Mouse (Mus musculus): Measurements from ENCODE around the gene Actr1a. TPM values are rescaled to one million over a fixed set of nuclear protein-coding genes. Genes with fewer than 3 reads are reported as not detected.

Gene Actr1a
- total RNA-seq, 2 experiments from 2014 or later: 49.3 to 53.1 TPM

- DNase-seq: no peak
Observed at GRCm38 (mm10) chr19:46399886-46400285, 4.3 kb upstream of the Actr1a start.

- DNase-seq: no peak
Observed at GRCm38 (mm10) chr19:46399372-46399771, 3.8 kb upstream of the Actr1a start.

GRCm38 (mm10) chr19:46398401-46398800, 2.9 kb upstream of the Actr1a start:
- no peak for DNase-seq

- DNase-seq: no peak
Observed at GRCm38 (mm10) chr19:46397436-46398001, 2.0 kb upstream of the Actr1a start.

GRCm38 (mm10) chr19:46396686-46397435, 1.3 kb upstream of the Actr1a start, which contains the start of gene Sufu:
Gene Sufu (plus strand): TSS chr19:46396896.
- DNase-seq: peak; percentile 96

- no peak for DNase-seq
Observed at GRCm38 (mm10) chr19:46396109-46396508, 561 bp upstream of the Actr1a start.

GRCm38 (mm10) chr19:46394712-46395108, 838 bp downstream of the Actr1a start:
- no peak for DNase-seq

- no peak for DNase-seq
Observed at GRCm38 (mm10) chr19:46392018-46392417, 3.5 kb downstream of the Actr1a start.

- DNase-seq: no peak
Observed at GRCm38 (mm10) chr19:46389872-46390271, 5.7 kb downstream of the Actr1a start.

GRCm38 (mm10) chr19:46382275-46382674, 13.3 kb downstream of the Actr1a start:
- no peak for DNase-seq

GRCm38 (mm10) chr19:46375891-46376290, 19.7 kb downstream of the Actr1a start:
- no peak for DNase-seq

GRCm38 (mm10) chr19:46375489-46375888, 20.1 kb downstream of the Actr1a start:
- no peak for DNase-seq

GRCm38 (mm10) chr19:46374477-46375088, 21.0 kb downstream of the Actr1a start:
- DNase-seq: no peak

GRCm38 (mm10) chr19:46369204-46369603, 26.3 kb downstream of the Actr1a start:
- DNase-seq: peak; percentile 56

- no peak for DNase-seq
Observed at GRCm38 (mm10) chr19:46367798-46368590, 27.6 kb downstream of the Actr1a start.

GRCm38 (mm10) chr19:46363294-46364009, 32.1 kb downstream of the Actr1a start:
- DNase-seq: no peak

GRCm38 (mm10) chr19:46362104-46362503, 33.4 kb downstream of the Actr1a start:
- DNase-seq: no peak

- no peak for DNase-seq
Observed at GRCm38 (mm10) chr19:46358381-46358780, 37.2 kb downstream of the Actr1a start.

- no peak for DNase-seq
Observed at GRCm38 (mm10) chr19:46357344-46358280, 37.9 kb downstream of the Actr1a start.

- DNase-seq: peak; percentile 76
Observed at GRCm38 (mm10) chr19:46356701-46357138, 38.8 kb downstream of the Actr1a start.
